Mouse (Mus musculus): ENCODE data around the gene Mcm2.

DNA sequence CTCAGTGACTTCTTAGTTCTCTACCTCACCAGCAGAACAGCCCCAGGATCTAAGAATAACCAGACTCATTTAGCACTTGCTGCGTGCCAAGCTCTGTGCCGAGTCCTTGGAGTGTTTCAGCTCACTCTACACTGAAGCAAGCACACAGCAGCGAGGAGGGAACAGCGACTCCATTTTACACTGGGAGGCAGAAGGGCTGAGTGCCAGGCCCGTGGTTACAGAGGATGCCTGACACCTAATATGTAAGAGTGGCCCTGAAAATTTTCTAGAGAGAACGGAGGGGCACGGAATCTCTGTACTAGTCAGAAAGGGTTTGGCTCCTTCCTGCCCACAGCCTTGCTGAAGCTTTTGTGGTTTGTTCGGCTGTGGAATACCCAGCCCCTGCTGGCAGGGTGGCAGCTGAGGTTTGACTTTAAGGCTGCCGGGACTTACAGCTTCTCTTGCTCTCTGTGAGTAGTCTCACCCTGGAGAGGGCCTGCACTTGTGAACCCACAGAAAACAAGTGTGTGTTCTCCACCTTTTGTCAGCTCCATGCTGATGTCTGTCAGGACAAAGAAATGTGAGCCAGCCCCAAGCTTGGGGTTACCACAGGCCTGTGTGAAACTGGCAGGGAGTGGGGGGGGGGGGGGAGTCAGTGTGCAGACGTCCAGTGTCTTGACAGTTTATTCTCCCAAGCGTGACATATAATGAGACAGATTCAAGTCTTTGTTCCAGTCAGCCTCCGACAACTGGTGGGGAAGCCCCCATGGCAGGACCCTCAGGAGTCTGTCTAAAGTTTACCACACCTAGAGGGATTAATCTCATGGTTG lies 40.9 kb upstream of the Mcm2 start:
- TF ChIP-seq CTCF (IDR thresholded peaks at IDR 0.05; ENCODE audit: insufficient read depth, low read depth, low read length) (no peak), POLR2A (IDR thresholded peaks at IDR 0.05; ENCODE audit: insufficient read depth, low read depth, low read length) (no peak)

Measured in olfactory bulb, adult 2 months (tissue).